Mouse (Mus musculus) bone marrow, adult 2 months (tissue): ENCODE data around the gene Mrpl14.

ENCODE experiments used
- CTCF ChIP-seq: fragments of 200-500 bp; IDR thresholded peaks from 2 replicates; pipeline ENCODE4 v1.5.1; 2011; ENCODE audit warnings: low read length, control low read depth; ENCODE audit not compliant: control insufficient read depth, insufficient read depth
- POLR2A ChIP-seq: fragments of 200-500 bp; IDR thresholded peaks from 2 replicates; pipeline ENCODE4 v1.6.1; 2011; ENCODE audit warnings: low read depth, mild to moderate bottlenecking, control low read depth, low read length, borderline replicate concordance; ENCODE audit not compliant: control insufficient read depth

GRCm38 (mm10) chr17:45736311-45737077, 50.4 kb downstream of the Mrpl14 start:
- TF ChIP-seq CTCF (no peak), POLR2A (no peak)
